Comparison of ENCODE assay signal across 25 mouse cellular contexts in genomic region chr9:32030203-32030602, GRCm38 (mm10).
"Had no signal": no experiment of that assay in that cellular context is flagged by ENCODE, and none has a peak within 500 bp of the region (broad histone marks: within the 10 kb centered on the region; RNA-seq: fewer than 3 reads in every experiment).

No protein-coding gene starts in this region.

- H3K27me3 ChIP-seq: embryonic facial prominence, embryonic 12.5 days; embryonic facial prominence, embryonic 13.5 days; embryonic facial prominence, embryonic 15.5 days; forebrain, embryonic 12.5 days; forebrain, embryonic 15.5 days had no signal

- H3K4me3 ChIP-seq: embryonic facial prominence, embryonic 10.5 days; embryonic facial prominence, embryonic 12.5 days; embryonic facial prominence, embryonic 13.5 days; embryonic facial prominence, embryonic 15.5 days; erythroblast, embryonic 14.5 days; forebrain, embryonic 10.5 days; forebrain, embryonic 12.5 days; forebrain, embryonic 13.5 days; forebrain, embryonic 15.5 days; gastrocnemius, adult 2 months had no signal

- H3K4me2 ChIP-seq: embryonic facial prominence, embryonic 12.5 days; embryonic facial prominence, embryonic 13.5 days; embryonic facial prominence, embryonic 15.5 days; forebrain, embryonic 12.5 days; forebrain, embryonic 13.5 days; forebrain, embryonic 15.5 days had no signal

- H3K9me3 ChIP-seq: embryonic facial prominence, embryonic 10.5 days; embryonic facial prominence, embryonic 12.5 days; embryonic facial prominence, embryonic 13.5 days; embryonic facial prominence, embryonic 15.5 days; forebrain, embryonic 10.5 days; forebrain, embryonic 12.5 days; forebrain, embryonic 13.5 days; forebrain, embryonic 15.5 days had no signal

- ATAC-seq: forebrain, embryonic 13.5 days; forebrain, embryonic 14.5 days; forebrain, embryonic 15.5 days; forebrain, embryonic 16.5 days; forebrain, postnatal 0 days had no signal

- H3K9ac ChIP-seq: embryonic facial prominence, embryonic 12.5 days; embryonic facial prominence, embryonic 13.5 days; embryonic facial prominence, embryonic 15.5 days; forebrain, embryonic 12.5 days; forebrain, embryonic 13.5 days; forebrain, embryonic 15.5 days; forebrain, postnatal 0 days had no signal

- DNase-seq: cerebellum, adult 18-20 months; cerebellum, adult 2 months; cerebellum, adult 8-10 months; cerebellum, adult 9-10 months; cerebellum, adult 9-11 months; cerebellum, postnatal 25 days; cerebellum, postnatal 36 days; embryo, embryonic 11 days; forebrain, postnatal 0 days; gastrocnemius, adult 2 months; gastrocnemius, postnatal 10 days; gastrocnemius, postnatal 14 days; gastrocnemius, postnatal 25 days; gastrocnemius, postnatal 36 days had no signal

- H3K27ac ChIP-seq: embryonic facial prominence, embryonic 10.5 days; embryonic facial prominence, embryonic 12.5 days; embryonic facial prominence, embryonic 13.5 days; embryonic facial prominence, embryonic 15.5 days; forebrain, embryonic 10.5 days; forebrain, embryonic 12.5 days; forebrain, embryonic 13.5 days; forebrain, embryonic 15.5 days; gastrocnemius, adult 2 months had no signal

- H3K36me3 ChIP-seq: embryonic facial prominence, embryonic 10.5 days; embryonic facial prominence, embryonic 12.5 days; embryonic facial prominence, embryonic 13.5 days; embryonic facial prominence, embryonic 15.5 days; forebrain, embryonic 10.5 days; forebrain, embryonic 12.5 days; forebrain, embryonic 15.5 days had no signal
